Mouse (Mus musculus): ENCODE measurements around the gene Fbln1.

GRCm38 (mm10) chr15:85278986-85279385 lies 73.2 kb downstream of the Fbln1 start:
- no peak for TF ChIP-seq GATA1 (IDR thresholded peaks at IDR 0.05; ENCODE audit: borderline replicate concordance, low read length)
- TF ChIP-seq FLI1 (IDR thresholded peaks at IDR 0.05; ENCODE audit: low read length) = no peak
